Mouse (Mus musculus) MEL (cell line): Measurements from ENCODE around the gene Hebp1. TPM values are rescaled to one million over a fixed set of nuclear protein-coding genes. Genes with fewer than 3 reads are reported as not detected.

Experiments
- DNase-seq: peaks from one replicate; pipeline ENCODE4 v3.0.0; 2011; ENCODE audit warnings: low read depth, low spot score
- H3K27ac ChIP-seq: 2 replicates; pipeline ENCODE4 v1.5.1; 2012; ENCODE audit warnings: low read depth, mild to moderate bottlenecking, control low read depth, low read length, moderate library complexity; ENCODE audit not compliant: control insufficient read depth
- H3K27me3 ChIP-seq, 2 experiments: fragments of 150-350 bp in 1 of 2; sonication (generic) in 1 of 2; 2 replicates each; pipeline ENCODE4 v1.6.1; 2012; ENCODE audit warnings: low read length in 2 of 2, mild to moderate bottlenecking in 2 of 2, improper control_type of control experiment in 1 of 2, moderate library complexity in 1 of 2; ENCODE audit not compliant: insufficient read depth in 2 of 2, control insufficient read depth in 1 of 2
- H3K36me3 ChIP-seq, 2 experiments: 2 replicates each; pipeline ENCODE4 v1.6.1; 2012 to 2014; ENCODE audit warnings: low read length in 2 of 2, improper control_type of control experiment in 1 of 2, inconsistent platforms in 1 of 2, mild to moderate bottlenecking in 1 of 2; ENCODE audit not compliant: insufficient read depth in 2 of 2, control insufficient read depth in 1 of 2
- H3K4me1 ChIP-seq, 2 experiments: fragments of 150-350 bp in 1 of 2; sonication (generic) in 1 of 2; 2 replicates each; pipeline ENCODE4 v1.6.1; 2012; ENCODE audit warnings: low read length in 2 of 2, improper control_type of control experiment in 1 of 2, mild to moderate bottlenecking in 1 of 2; ENCODE audit not compliant: insufficient read depth in 2 of 2, control insufficient read depth in 1 of 2
- H3K4me3 ChIP-seq, 2 experiments: fragments of 150-350 bp in 1 of 2; sonication (generic) in 1 of 2; 2 replicates each; pipeline ENCODE4 v1.5.1; 2012; ENCODE audit warnings: low read depth in 2 of 2, low read length in 2 of 2, mild to moderate bottlenecking in 2 of 2, moderate library complexity in 2 of 2, control low read depth in 1 of 2, improper control_type of control experiment in 1 of 2; ENCODE audit not compliant: control insufficient read depth in 1 of 2, insufficient read depth in 1 of 2
- H3K79me2 ChIP-seq: 2 replicates; pipeline ENCODE4 v1.6.1; 2012; ENCODE audit warnings: mild to moderate bottlenecking, low read length, moderate library complexity; ENCODE audit not compliant: control insufficient read depth, poor library complexity, insufficient read depth
- H3K9ac ChIP-seq: 2 replicates; pipeline ENCODE4 v1.6.1; 2012; ENCODE audit warnings: low read depth, mild to moderate bottlenecking, control low read depth, low read length, moderate library complexity; ENCODE audit not compliant: control insufficient read depth, poor library complexity, severe bottlenecking
- H3K9me3 ChIP-seq: fragments of 150-350 bp; sonication (generic); replicated peaks from 2 replicates; pipeline ENCODE4 v1.6.1; 2012; ENCODE audit warnings: mild to moderate bottlenecking, low read length, improper control_type of control experiment, moderate library complexity; ENCODE audit not compliant: insufficient read depth
- BHLHE40 ChIP-seq: IDR thresholded peaks from 2 replicates; pipeline ENCODE4 v1.6.1; 2012; ENCODE audit warnings: low read depth, mild to moderate bottlenecking, inconsistent platforms, low read length, improper control_type of control experiment, borderline replicate concordance
- CHD2 ChIP-seq: IDR thresholded peaks from 2 replicates; pipeline ENCODE4 v1.6.1; 2011; ENCODE audit warnings: low read length, improper control_type of control experiment
- CTCF ChIP-seq, 3 experiments: IDR thresholded peaks in 2 of 3; conservative IDR thresholded peaks in 1 of 3; 2 replicates each; pipeline ENCODE4 v1.5.1; 2011 to 2012; ENCODE audit warnings: low read length in 3 of 3, low read depth in 2 of 3, mild to moderate bottlenecking in 2 of 3, improper control_type of control experiment in 1 of 3, inconsistent platforms in 1 of 3, mixed read lengths in 1 of 3, moderate library complexity in 1 of 3; ENCODE audit not compliant: control insufficient read depth in 1 of 3, insufficient read depth in 1 of 3, poor library complexity in 1 of 3, severe bottlenecking in 1 of 3
- E2F4 ChIP-seq: IDR thresholded peaks from 2 replicates; pipeline ENCODE4 v1.6.1; 2011; ENCODE audit warnings: low read depth, low read length, improper control_type of control experiment, borderline replicate concordance
- ETS1 ChIP-seq: IDR thresholded peaks from 2 replicates; pipeline ENCODE4 v1.6.1; 2012; ENCODE audit warnings: low read depth, mild to moderate bottlenecking, inconsistent platforms, low read length, improper control_type of control experiment, moderate library complexity
- GATA1 ChIP-seq: IDR thresholded peaks from 2 replicates; pipeline ENCODE4 v1.6.1; 2011; ENCODE audit warnings: low read depth, low read length, improper control_type of control experiment
- HCFC1 ChIP-seq: IDR thresholded peaks from 2 replicates; pipeline ENCODE4 v1.6.1; 2012; ENCODE audit warnings: low read depth, mild to moderate bottlenecking, inconsistent platforms, low read length, improper control_type of control experiment, moderate library complexity
- KAT2A ChIP-seq: conservative IDR thresholded peaks from 2 replicates; pipeline ENCODE4 v1.6.1; 2012; ENCODE audit warnings: low read depth, low read length, improper control_type of control experiment, inconsistent platforms
- MAX ChIP-seq: IDR thresholded peaks from 2 replicates; pipeline ENCODE4 v1.6.1; 2011; ENCODE audit warnings: low read length, improper control_type of control experiment
- MAZ ChIP-seq: IDR thresholded peaks from 2 replicates; pipeline ENCODE4 v1.6.1; 2012; ENCODE audit warnings: low read depth, mild to moderate bottlenecking, inconsistent platforms, low read length, improper control_type of control experiment
- MYB ChIP-seq: IDR thresholded peaks from 2 replicates; pipeline ENCODE4 v1.6.1; 2011; ENCODE audit warnings: mild to moderate bottlenecking, low read depth, low read length, improper control_type of control experiment
- NELFE ChIP-seq: IDR thresholded peaks from 2 replicates; pipeline ENCODE4 v1.6.1; 2011; ENCODE audit warnings: low read depth, low read length, improper control_type of control experiment
- RAD21 ChIP-seq: IDR thresholded peaks from 2 replicates; pipeline ENCODE4 v1.6.1; 2011; ENCODE audit warnings: mild to moderate bottlenecking, low read depth, low read length, improper control_type of control experiment
- SIN3A ChIP-seq: IDR thresholded peaks from 2 replicates; pipeline ENCODE4 v1.6.1; 2012; ENCODE audit warnings: low read length, improper control_type of control experiment, inconsistent platforms
- TAL1 ChIP-seq: IDR thresholded peaks from 2 replicates; pipeline ENCODE4 v1.6.1; 2012; ENCODE audit warnings: mild to moderate bottlenecking, inconsistent platforms, low read length, moderate library complexity, mixed read lengths
- TCF12 ChIP-seq: IDR thresholded peaks from 2 replicates; pipeline ENCODE4 v1.6.1; 2014; ENCODE audit warnings: low read depth, mild to moderate bottlenecking, inconsistent platforms, low read length, improper control_type of control experiment, moderate library complexity
- UBTF ChIP-seq: IDR thresholded peaks from 2 replicates; pipeline ENCODE4 v1.6.1; 2012; ENCODE audit warnings: low read depth, mild to moderate bottlenecking, inconsistent platforms, low read length, improper control_type of control experiment, moderate library complexity, borderline replicate concordance; ENCODE audit not compliant: insufficient read depth
- ZKSCAN1 ChIP-seq: IDR thresholded peaks from 2 replicates; pipeline ENCODE4 v1.6.1; 2012; ENCODE audit warnings: low read depth, mild to moderate bottlenecking, inconsistent platforms, low read length, improper control_type of control experiment, moderate library complexity
- polyA plus RNA-seq, 2 experiments: library from polyadenylated mRNA; stranded (reverse) in 1 of 2; unstranded in 1 of 2; fragments of >175 nt in 1 of 2; fragments of >200 nt in 1 of 2; gene quantifications; 2 replicates each; pipeline versions ENCODE4 v1.2.1 to v1.2.4; 2012; ENCODE audit warnings: low replicate concordance in 2 of 2, low read depth in 1 of 2; ENCODE audit not compliant: insufficient read length in 2 of 2, insufficient read depth in 1 of 2, missing spikeins in 1 of 2
- total RNA-seq: library from RNA; depleted of rRNA; stranded (reverse); fragments of 300-350 nt; gene quantifications from 2 replicates; pipeline ENCODE4 v1.2.3, GENCODE M21; 2012

Gene Hebp1
- total and polyA plus RNA-seq, 3 experiments, result 16.7 to 25.1 TPM; not detected in 1

GRCm38 (mm10) chr6:135202668-135203067, 4.8 kb upstream of the Hebp1 start:
- H3K9me3 ChIP-seq, result no peaks in the 10 kb centered on the region
- H3K27me3 ChIP-seq, result no peaks in the 10 kb centered on the region
- no peak overlapping the region for H3K4me3 ChIP-seq
- H3K4me1 ChIP-seq, result peaks cover 4 to 6% of the 10 kb centered on the region in 2 experiments; a peak in 2 of 4 replicates
- peaks cover 6% of the 10 kb centered on the region for H3K79me2 ChIP-seq
- peak; percentile 25 for DNase-seq
- TF ChIP-seq HCFC1 (no peak), CTCF (IDR thresholded peaks at IDR 0.05 in 2 of 3, conservative IDR thresholded peaks at IDR 0.05 in 1 of 3; ENCODE audit: control insufficient read depth in 1 of 3, insufficient read depth in 1 of 3, low read depth in 2 of 3, low read length in 3 of 3, poor library complexity in 1 of 3, severe bottlenecking in 1 of 3) (peak; percentile 18 to 40 (median 36); a peak in 4 of 6 replicates)
- TF ChIP-seq, all 39 proteins: peak for 1
- no peak overlapping the region for H3K9ac ChIP-seq
- no peak overlapping the region for H3K27ac ChIP-seq
- peaks cover 0 to 6% of the 10 kb centered on the region in 2 experiments; a peak in 1 of 4 replicates for H3K36me3 ChIP-seq

- peaks cover 9 to 13% of the 10 kb centered on the region in 2 experiments; a peak in 3 of 4 replicates for H3K4me1 ChIP-seq
- peaks cover 6% of the 10 kb centered on the region for H3K79me2 ChIP-seq
- no peak overlapping the region for H3K4me3 ChIP-seq
- DNase-seq, result no peak
- H3K9ac ChIP-seq, result no peak overlapping the region
- H3K27ac ChIP-seq, result no peak overlapping the region
- H3K9me3 ChIP-seq, result no peaks in the 10 kb centered on the region
- H3K27me3 ChIP-seq, result no peaks in the 10 kb centered on the region
- peaks cover 0 to 12% of the 10 kb centered on the region in 2 experiments; a peak in 2 of 4 replicates for H3K36me3 ChIP-seq
- TF ChIP-seq ETS1 (no peak), TCF12 (no peak), MYB (no peak), ZKSCAN1 (no peak), E2F4 (no peak), SIN3A (no peak), TAL1 (no peak), MAZ (no peak), BHLHE40 (no peak), NELFE (no peak), CHD2 (no peak), KAT2A (no peak), RAD21 (no peak), MAX (no peak), GATA1 (no peak), UBTF (no peak)
- TF ChIP-seq, all 39 proteins: peak for 0
Observed at GRCm38 (mm10) chr6:135200122-135200957, 2.5 kb upstream of the Hebp1 start.
